Mouse (Mus musculus): ENCODE data around the gene Man2a2. TPM values are rescaled to one million over a fixed set of nuclear protein-coding genes. Genes with fewer than 3 reads are reported as not detected.
"Not testable (repeated sequence)": the region's sequence is repeated elsewhere in the genome, so short reads cannot be mapped to it uniquely, and the experiment has no call there.

Man2a2 gene
- total and polyA plus RNA-seq, 2 experiments from 2014 or later, result 7.7 to 55.2 TPM

GRCm38 (mm10) chr7:80400099-80400498 lies 28.9 kb upstream of the Man2a2 start:
- H3K4me1 ChIP-seq (ENCODE audit: control insufficient read depth, insufficient read depth), result peaks cover 26% of the 10 kb centered on the region; the same call in 1 of the 2 replicates
- H3K9ac ChIP-seq (replicated peaks; ENCODE audit: low read depth, low read length), result peak overlapping the region; percentile 18
- no peaks in the 10 kb centered on the region for H3K27me3 ChIP-seq (ENCODE audit: control insufficient read depth, insufficient read depth, low read length)
- 48% methylated on average over 5 of the region's 5 CpGs for WGBS
- peaks cover 34% of the 10 kb centered on the region for H3K36me3 ChIP-seq (replicated peaks; ENCODE audit: control insufficient read depth, insufficient read depth, low read length)
- no peak for DNase-seq (ENCODE audit: low spot score)
- H3K9me3 ChIP-seq (replicated peaks; ENCODE audit: control insufficient read depth, low read length), result no peaks in the 10 kb centered on the region
- H3K27ac ChIP-seq (ENCODE audit: low read depth), result peak overlapping the region; percentile 27; the same call in 1 of the 2 replicates
- no peak for ATAC-seq (ENCODE audit: insufficient read depth, low read depth)
- TF ChIP-seq EP300 (IDR thresholded peaks at IDR 0.05; ENCODE audit: low read depth) (no peak), CTCF (IDR thresholded peaks at IDR 0.05; ENCODE audit: low read depth) (peak; percentile 17)
- peak overlapping the region; percentile 94 for H3K4me2 ChIP-seq (ENCODE audit: low read depth, low read length)
- peak overlapping the region; percentile 88; the same call in 1 of the 2 replicates for H3K4me3 ChIP-seq (ENCODE audit: low read depth, low read length)

- Histone ChIP-seq H3K9me3 (replicated peaks; ENCODE audit: control insufficient read depth, low read length) (no peaks in the 10 kb centered on the region), H3K36me3 (replicated peaks; ENCODE audit: control insufficient read depth, insufficient read depth, low read length) (peaks cover 45% of the 10 kb centered on the region), H3K4me1 (ENCODE audit: control insufficient read depth, insufficient read depth) (peaks cover 20% of the 10 kb centered on the region; the same call in 1 of the 2 replicates), H3K4me2 (ENCODE audit: low read depth, low read length) (no peak overlapping the region), H3K4me3 (ENCODE audit: low read depth, low read length) (no peak overlapping the region), H3K27me3 (ENCODE audit: control insufficient read depth, insufficient read depth, low read length) (no peaks in the 10 kb centered on the region), H3K27ac (ENCODE audit: low read depth) (no peak overlapping the region), H3K9ac (replicated peaks; ENCODE audit: low read depth, low read length) (no peak overlapping the region)
- ATAC-seq (ENCODE audit: insufficient read depth, low read depth) (no peak), DNase-seq (ENCODE audit: low spot score) (no peak)
- no peak for TF ChIP-seq EP300 (IDR thresholded peaks at IDR 0.05; ENCODE audit: low read depth)
- TF ChIP-seq CTCF (IDR thresholded peaks at IDR 0.05; ENCODE audit: low read depth), result no peak; the same call in 1 of the 2 replicates
- 76% methylated on average over 9 of the region's 9 CpGs for WGBS
Measured at GRCm38 (mm10) chr7:80398654-80399444, 27.7 kb upstream of the Man2a2 start.

- Histone ChIP-seq H3K4me2 (ENCODE audit: low read depth, low read length) (no peak overlapping the region), H3K9ac (replicated peaks; ENCODE audit: low read depth, low read length) (no peak overlapping the region), H3K4me1 (ENCODE audit: control insufficient read depth, insufficient read depth) (peaks cover 20% of the 10 kb centered on the region; the same call in 1 of the 2 replicates), H3K36me3 (replicated peaks; ENCODE audit: control insufficient read depth, insufficient read depth, low read length) (peaks cover 54% of the 10 kb centered on the region), H3K9me3 (replicated peaks; ENCODE audit: control insufficient read depth, low read length) (no peaks in the 10 kb centered on the region), H3K27ac (ENCODE audit: low read depth) (no peak overlapping the region), H3K4me3 (ENCODE audit: low read depth, low read length) (no peak overlapping the region), H3K27me3 (ENCODE audit: control insufficient read depth, insufficient read depth, low read length) (no peaks in the 10 kb centered on the region)
- ATAC-seq (ENCODE audit: insufficient read depth, low read depth), result no peak
- DNase-seq (ENCODE audit: low spot score), result no peak
- WGBS, result 93% methylated on average over 9 of the region's 9 CpGs
- TF ChIP-seq CTCF (IDR thresholded peaks at IDR 0.05; ENCODE audit: low read depth) (no peak), EP300 (IDR thresholded peaks at IDR 0.05; ENCODE audit: low read depth) (no peak)
Measured at GRCm38 (mm10) chr7:80397986-80398385, 26.8 kb upstream of the Man2a2 start.

- not testable (repeated sequence) for H3K9ac ChIP-seq (replicated peaks; ENCODE audit: low read depth, low read length); H3K9me3 ChIP-seq (replicated peaks; ENCODE audit: control insufficient read depth, low read length); H3K4me3 ChIP-seq (ENCODE audit: low read depth, low read length); ATAC-seq (ENCODE audit: insufficient read depth, low read depth); H3K4me2 ChIP-seq (ENCODE audit: low read depth, low read length); DNase-seq (ENCODE audit: low spot score); H3K27ac ChIP-seq (ENCODE audit: low read depth); H3K27me3 ChIP-seq (ENCODE audit: control insufficient read depth, insufficient read depth, low read length)
- TF ChIP-seq CTCF (IDR thresholded peaks at IDR 0.05; ENCODE audit: low read depth), result peak; percentile 39
- H3K4me1 ChIP-seq (ENCODE audit: control insufficient read depth, insufficient read depth), result peaks cover 17% of the 10 kb centered on the region; the same call in 1 of the 2 replicates
- peaks cover 69% of the 10 kb centered on the region for H3K36me3 ChIP-seq (replicated peaks; ENCODE audit: control insufficient read depth, insufficient read depth, low read length)
- 79% methylated on average over 4 of the region's 4 CpGs for WGBS
Measured at GRCm38 (mm10) chr7:80396427-80396826, 25.3 kb upstream of the Man2a2 start.

GRCm38 (mm10) chr7:80394600-80394999 lies 23.4 kb upstream of the Man2a2 start:
- H3K4me1 ChIP-seq (ENCODE audit: control insufficient read depth, insufficient read depth), result 0 out of 2 replicates have a peak, but pooled peaks cover 3% of the 10 kb centered on the region
- DNase-seq (ENCODE audit: low spot score) (no peak), ATAC-seq (ENCODE audit: insufficient read depth, low read depth) (no peak)
- no peak overlapping the region for H3K9ac ChIP-seq (replicated peaks; ENCODE audit: low read depth, low read length)
- no peaks in the 10 kb centered on the region for H3K27me3 ChIP-seq (ENCODE audit: control insufficient read depth, insufficient read depth, low read length)
- H3K27ac ChIP-seq (ENCODE audit: low read depth), result no peak overlapping the region
- TF ChIP-seq CTCF (IDR thresholded peaks at IDR 0.05; ENCODE audit: low read depth), result no peak
- no peaks in the 10 kb centered on the region for H3K9me3 ChIP-seq (replicated peaks; ENCODE audit: control insufficient read depth, low read length)
- no peak overlapping the region for H3K4me3 ChIP-seq (ENCODE audit: low read depth, low read length)
- no peak overlapping the region for H3K4me2 ChIP-seq (ENCODE audit: low read depth, low read length)
- H3K36me3 ChIP-seq (replicated peaks; ENCODE audit: control insufficient read depth, insufficient read depth, low read length), result peaks cover 88% of the 10 kb centered on the region
- WGBS, result 86% methylated on average over 4 of the region's 4 CpGs

Measured in heart, postnatal 0 days (tissue).